Mouse (Mus musculus): ENCODE results near the gene Alpi.

DNA sequence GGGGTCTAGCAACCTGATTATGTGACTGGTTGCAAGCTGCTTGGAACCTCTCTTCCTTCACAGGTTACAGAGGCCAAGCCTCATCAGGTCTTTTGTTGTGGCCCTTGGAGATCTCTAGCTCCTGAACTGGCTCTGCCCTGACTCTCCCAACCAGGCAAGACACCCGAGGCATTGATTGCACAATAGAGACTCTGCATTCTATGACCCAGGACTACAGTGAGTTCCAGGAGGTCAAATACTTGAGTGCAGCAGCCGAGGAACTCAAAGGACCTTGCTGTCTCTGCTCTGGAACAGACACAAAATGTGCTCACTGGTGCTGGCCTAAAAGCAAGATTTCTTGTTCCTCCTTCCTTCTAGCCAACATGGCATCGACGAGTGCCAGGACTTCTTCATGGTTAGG is 15.2 kb downstream of the Alpi start:
- TF ChIP-seq FLI1 (IDR thresholded peaks at IDR 0.05; ENCODE audit: low read length) (no peak), GATA1 (IDR thresholded peaks at IDR 0.05; ENCODE audit: borderline replicate concordance, low read length) (no peak)

All from megakaryocyte, embryonic 14.5 days (primary cell).